Mouse (Mus musculus) kidney, embryonic 16.5 days (tissue): ENCODE results near the gene Ubtd2. TPM values are rescaled to one million over a fixed set of nuclear protein-coding genes. Genes with fewer than 3 reads are reported as not detected.

ENCODE experiments used
- ATAC-seq: fragments of 200-750 bp; cut with Nextera tagmentation; 2 replicates; pipeline ENCODE4 v1.8.0; 2017; ENCODE audit warnings: moderate TSS enrichment; ENCODE audit not compliant: low FRiP score, low TSS enrichment
- H3K27ac ChIP-seq: fragments of 300-500 bp; sonication (generic); 2 replicates; pipeline ENCODE4 v1.5.1; 2014; ENCODE audit warnings: low read length
- H3K27me3 ChIP-seq: fragments of 300-500 bp; sonication (generic); 2 replicates; pipeline ENCODE4 v1.6.1; 2014; ENCODE audit warnings: low read length, control low read depth, mixed read lengths; ENCODE audit not compliant: insufficient read depth
- H3K36me3 ChIP-seq: fragments of 300-500 bp; sonication (generic); 2 replicates; pipeline ENCODE4 v1.6.1; 2014; ENCODE audit warnings: low read length, control low read depth, mixed read lengths; ENCODE audit not compliant: insufficient read depth
- H3K4me1 ChIP-seq: fragments of 300-500 bp; sonication (generic); 2 replicates; pipeline ENCODE4 v1.6.1; 2014; ENCODE audit warnings: low read length, control low read depth, mixed read lengths; ENCODE audit not compliant: insufficient read depth
- H3K4me2 ChIP-seq: fragments of 300-500 bp; sonication (generic); replicated peaks from 2 replicates; pipeline ENCODE4 v1.6.1; 2014; ENCODE audit warnings: low read depth, low read length
- H3K4me3 ChIP-seq: fragments of 300-500 bp; sonication (generic); 2 replicates; pipeline ENCODE4 v1.5.1; 2014; ENCODE audit warnings: mild to moderate bottlenecking, low read length
- H3K9ac ChIP-seq: fragments of 300-500 bp; sonication (generic); replicated peaks from 2 replicates; pipeline ENCODE4 v1.6.1; 2014; ENCODE audit warnings: low read length
- H3K9me3 ChIP-seq: fragments of 300-500 bp; sonication (generic); 2 replicates; pipeline ENCODE4 v1.6.1; 2016; ENCODE audit warnings: low read length, control low read depth
- WGBS: fragments of 180-500 bp; shearing (Covaris S2); extraction: QIAGEN DNeasy Blood & Tissue Kit; methylation state at CpG from one replicate; pipeline ENCODE4 v1.1.7; 2014; 5-methylcytosine and 5-hydroxymethylcytosine counted together
- polyA plus RNA-seq: library from polyadenylated mRNA; unstranded; fragments of >200 nt; fragmentation: Nextera tagmentation; extraction: Ambion mirVana; gene quantifications from 2 replicates; pipeline ENCODE4 v1.2.1, GENCODE M21; 2015

The Ubtd2 gene
- polyA plus RNA-seq, 1 experiment from 2014 or later: 45.6 TPM

DNA sequence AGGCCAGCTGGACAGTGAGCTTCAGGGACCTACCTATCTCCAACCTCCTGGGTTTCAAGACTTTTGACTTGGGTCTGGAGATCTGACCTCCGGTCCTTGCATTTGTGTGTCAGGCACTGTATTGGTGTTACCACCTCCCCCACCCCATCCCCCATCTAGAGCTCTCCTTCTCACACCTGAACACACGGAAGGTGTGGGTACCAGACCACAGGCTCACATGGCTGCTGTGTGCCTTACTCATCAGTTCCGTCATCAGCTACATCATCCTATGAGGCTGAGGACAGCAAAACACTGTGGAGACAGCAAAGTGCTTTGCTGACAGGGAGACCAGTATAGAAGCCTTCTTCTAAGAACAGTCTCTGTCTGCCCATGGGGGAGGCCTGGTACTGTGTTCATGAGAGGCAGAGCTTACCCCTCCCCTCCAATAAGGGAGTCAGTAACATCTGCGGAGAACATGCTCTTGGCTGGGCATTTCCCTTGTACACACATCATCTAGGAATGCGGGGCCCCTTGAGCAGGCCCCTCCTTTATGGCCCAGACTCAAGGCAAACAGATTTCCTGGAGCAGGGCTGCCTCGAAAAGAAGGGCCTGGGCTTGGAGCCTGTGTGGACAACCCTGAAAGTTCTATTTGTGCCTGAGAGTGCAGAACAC, 19.6 kb upstream of the Ubtd2 start:
- Histone ChIP-seq H3K27ac (peak overlapping the region; percentile 78), H3K4me1 (peaks cover 13% of the 10 kb centered on the region), H3K4me2 (no peak overlapping the region), H3K4me3 (no peak overlapping the region), H3K9ac (no peak overlapping the region), H3K9me3 (0 out of 2 replicates have a peak, but pooled peaks cover 3% of the 10 kb centered on the region), H3K27me3 (no peaks in the 10 kb centered on the region), H3K36me3 (no peaks in the 10 kb centered on the region)
- 50% methylated on average over 6 of the region's 6 CpGs for WGBS
- ATAC-seq: peak; percentile 95

- H3K4me2 ChIP-seq: no peak overlapping the region
- no peaks in the 10 kb centered on the region for H3K27me3 ChIP-seq
- 0 out of 2 replicates have a peak, but pooled peaks cover 7% of the 10 kb centered on the region for H3K9me3 ChIP-seq
- no peak overlapping the region for H3K4me3 ChIP-seq
- no peak for ATAC-seq
- H3K9ac ChIP-seq: no peak overlapping the region
- 75% methylated on average over 3 of the region's 3 CpGs for WGBS
- H3K36me3 ChIP-seq: no peaks in the 10 kb centered on the region
- no peaks in the 10 kb centered on the region for H3K4me1 ChIP-seq
- H3K27ac ChIP-seq: no peak overlapping the region
These were observed 12.6 kb upstream of the Ubtd2 start for GRCm38 (mm10) chr11:32442576-32442975.

DNA sequence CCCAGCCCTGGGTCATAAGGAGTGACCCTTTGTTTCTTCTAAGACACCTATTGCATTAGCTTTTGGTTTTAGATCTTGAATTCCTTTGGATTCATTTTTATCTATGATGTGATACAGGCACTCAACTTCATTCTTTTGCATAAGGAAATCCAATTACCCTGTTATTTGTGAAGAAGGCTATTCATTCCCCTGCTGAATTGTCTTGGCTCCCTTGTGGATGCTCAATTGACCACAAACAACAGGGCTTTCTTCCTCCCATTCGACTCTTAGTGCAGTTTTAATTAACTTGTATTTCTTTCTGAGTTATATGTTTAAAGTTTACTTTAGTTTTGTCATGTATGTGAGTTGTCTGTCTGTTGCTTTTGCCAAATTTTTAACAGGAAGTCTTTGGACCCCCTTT, 10.9 kb upstream of the Ubtd2 start:
- WGBS: 38% methylated on average over 1 of the region's 1 CpGs
- H3K9ac ChIP-seq: no peak overlapping the region
- H3K36me3 ChIP-seq: no peaks in the 10 kb centered on the region

GRCm38 (mm10) chr11:32445135-32445534, 10.0 kb upstream of the Ubtd2 start:
- Histone ChIP-seq H3K27me3 (no peaks in the 10 kb centered on the region), H3K4me1 (no peaks in the 10 kb centered on the region), H3K4me2 (no peak overlapping the region), H3K9me3 (0 out of 2 replicates have a peak, but pooled peaks cover 6% of the 10 kb centered on the region), H3K4me3 (no peak overlapping the region), H3K9ac (no peak overlapping the region), H3K36me3 (no peaks in the 10 kb centered on the region), H3K27ac (no peak overlapping the region)
- no peak for ATAC-seq
- WGBS: 79% methylated on average over 1 of the region's 1 CpGs

More for the DNA sequence above, 10.9 kb upstream of the Ubtd2 start:
- Histone ChIP-seq H3K27ac (no peak overlapping the region), H3K4me3 (no peak overlapping the region), H3K27me3 (no peaks in the 10 kb centered on the region), H3K4me2 (no peak overlapping the region), H3K4me1 (no peaks in the 10 kb centered on the region), H3K9me3 (0 out of 2 replicates have a peak, but pooled peaks cover 7% of the 10 kb centered on the region)
- ATAC-seq: no peak

DNA sequence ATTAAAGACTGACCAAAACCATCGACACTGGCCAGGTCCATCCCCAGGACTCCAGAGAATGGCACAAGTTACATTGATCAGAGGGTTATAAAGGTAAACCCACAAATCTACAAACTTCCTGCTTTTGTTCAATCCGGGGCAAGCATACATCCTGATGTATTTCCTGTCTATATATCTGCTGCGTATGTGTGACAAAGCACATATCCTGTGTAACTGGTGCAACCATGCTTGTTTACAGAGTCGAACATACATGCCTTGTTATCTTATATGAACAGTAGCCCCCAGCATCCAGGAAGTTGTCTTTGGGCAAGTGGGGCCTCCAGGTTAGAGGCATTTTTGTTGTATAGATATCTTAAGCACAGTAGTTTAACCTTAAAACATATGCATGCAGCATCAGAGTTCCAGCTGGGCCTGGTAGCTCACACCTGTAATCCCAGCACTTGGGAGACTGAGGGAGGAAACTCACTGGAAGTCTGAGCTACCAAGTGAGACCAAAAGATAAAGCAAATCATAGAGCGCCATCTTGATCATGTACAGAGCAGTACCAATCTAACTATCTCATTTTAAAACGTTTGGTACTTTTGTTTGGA, 9.4 kb upstream of the Ubtd2 start:
- 68% methylated on average over 6 of the region's 6 CpGs for WGBS

GRCm38 (mm10) chr11:32450216-32450615, 5.0 kb upstream of the Ubtd2 start:
- Histone ChIP-seq H3K36me3 (no peaks in the 10 kb centered on the region), H3K4me2 (no peak overlapping the region), H3K9me3 (no peaks in the 10 kb centered on the region), H3K4me3 (no peak overlapping the region), H3K27me3 (no peaks in the 10 kb centered on the region), H3K4me1 (peaks cover 2% of the 10 kb centered on the region; the same call in 1 of the 2 replicates), H3K27ac (no peak overlapping the region), H3K9ac (0 out of 2 replicates have a peak overlapping the region, but pooled peaks have one; percentile 16)
- 0% methylated on average over 1 of the region's 1 CpGs for WGBS
- no peak for ATAC-seq

More for the DNA sequence above, 9.4 kb upstream of the Ubtd2 start:
- no peaks in the 10 kb centered on the region for H3K36me3 ChIP-seq
- 0 out of 2 replicates have a peak, but pooled peaks cover 4% of the 10 kb centered on the region for H3K9me3 ChIP-seq
- ATAC-seq: no peak
- H3K4me2 ChIP-seq: no peak overlapping the region
- no peak overlapping the region for H3K4me3 ChIP-seq
- H3K27me3 ChIP-seq: no peaks in the 10 kb centered on the region
- no peak overlapping the region for H3K9ac ChIP-seq
- H3K4me1 ChIP-seq: peaks cover 2% of the 10 kb centered on the region; the same call in 1 of the 2 replicates
- H3K27ac ChIP-seq: no peak overlapping the region

DNA sequence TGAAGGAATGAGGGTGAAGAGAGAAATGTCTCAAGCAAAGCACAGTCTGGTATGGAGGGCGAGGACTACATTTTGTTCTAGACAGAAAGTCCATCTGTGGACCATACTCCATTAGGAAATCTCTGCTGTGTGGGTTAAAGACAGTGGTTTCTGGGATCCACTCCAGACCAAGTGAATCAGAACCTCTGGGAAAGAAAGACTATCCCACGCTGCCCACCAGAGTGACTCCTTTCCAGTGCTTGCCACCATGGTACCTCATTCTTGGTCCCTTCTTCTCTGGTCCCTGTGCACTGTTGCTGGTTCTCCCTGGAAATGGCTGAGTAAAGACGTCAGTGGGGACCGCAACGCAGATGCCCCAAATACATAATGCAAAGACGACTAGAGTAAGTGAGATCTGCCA, 3.9 kb upstream of the Ubtd2 start:
- Histone ChIP-seq H3K27ac (no peak overlapping the region), H3K9me3 (no peaks in the 10 kb centered on the region), H3K4me3 (no peak overlapping the region), H3K36me3 (no peaks in the 10 kb centered on the region), H3K4me2 (no peak overlapping the region), H3K4me1 (peaks cover 5% of the 10 kb centered on the region), H3K27me3 (no peaks in the 10 kb centered on the region), H3K9ac (no peak overlapping the region)
- WGBS: 92% methylated on average over 6 of the region's 6 CpGs
- no peak for ATAC-seq

DNA sequence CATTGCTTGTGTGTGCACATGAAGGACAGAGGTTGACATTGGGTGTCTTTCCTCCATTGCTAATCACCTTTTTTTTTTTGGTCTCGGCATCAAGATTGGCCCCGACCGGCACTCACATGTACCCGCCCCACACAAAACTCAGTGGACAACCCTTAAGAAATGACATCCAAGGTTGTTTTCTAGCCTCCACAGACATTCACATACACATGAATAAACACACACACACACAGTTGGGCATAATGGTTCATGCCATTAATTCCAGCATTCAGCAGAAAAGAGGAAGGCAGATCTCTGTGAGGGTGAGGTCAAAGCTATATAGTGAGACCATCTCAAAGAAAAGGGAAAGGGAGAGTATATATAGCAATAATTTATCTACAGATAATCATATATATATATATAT, 2.4 kb upstream of the Ubtd2 start:
- no peaks in the 10 kb centered on the region for H3K27me3 ChIP-seq
- H3K4me2 ChIP-seq: no peak overlapping the region
- peaks cover 11% of the 10 kb centered on the region for H3K4me1 ChIP-seq
- H3K9me3 ChIP-seq: no peaks in the 10 kb centered on the region
- H3K9ac ChIP-seq: no peak overlapping the region
- no peaks in the 10 kb centered on the region for H3K36me3 ChIP-seq
- H3K27ac ChIP-seq: no peak overlapping the region
- no peak for ATAC-seq
- no peak overlapping the region for H3K4me3 ChIP-seq
- WGBS: 94% methylated on average over 4 of the region's 4 CpGs

DNA sequence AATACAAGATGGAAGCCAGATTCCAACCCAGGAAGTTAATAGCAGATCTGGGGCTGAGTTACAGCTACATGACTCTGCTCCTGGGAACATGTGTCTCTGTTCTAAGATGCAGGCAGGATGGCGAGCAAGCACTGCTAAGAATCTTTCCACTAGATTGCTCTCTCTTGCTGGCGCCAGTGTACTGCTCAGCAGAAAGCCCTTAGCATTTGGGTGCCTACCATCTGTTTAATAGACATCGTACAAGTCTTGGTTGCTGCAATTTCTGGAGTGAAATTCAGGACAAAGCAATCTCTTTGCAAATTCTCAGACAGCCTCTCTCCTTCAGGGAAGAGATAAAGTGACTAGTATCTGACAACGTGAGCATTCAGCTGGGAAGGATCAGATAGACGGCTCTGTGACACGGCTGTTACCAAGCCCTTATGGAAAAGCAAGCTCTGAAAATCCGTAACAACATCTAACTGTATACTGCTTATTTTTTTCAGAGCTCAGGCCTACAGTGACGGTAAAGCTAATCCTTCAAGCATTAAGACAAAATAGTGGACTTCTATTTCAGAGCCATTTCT, 1.7 kb upstream of the Ubtd2 start:
- no peak overlapping the region for H3K4me2 ChIP-seq
- 51% methylated on average over 8 of the region's 8 CpGs for WGBS

More for the DNA sequence above, 1.7 kb upstream of the Ubtd2 start:
- Histone ChIP-seq H3K27me3 (no peaks in the 10 kb centered on the region), H3K9me3 (no peaks in the 10 kb centered on the region), H3K4me1 (peaks cover 11% of the 10 kb centered on the region), H3K27ac (0 out of 2 replicates have a peak overlapping the region, but pooled peaks have one; percentile 13), H3K9ac (no peak overlapping the region), H3K36me3 (no peaks in the 10 kb centered on the region), H3K4me3 (no peak overlapping the region)
- no peak for ATAC-seq
